Mouse (Mus musculus): ENCODE results near the gene Preb. TPM values are rescaled to one million over a fixed set of nuclear protein-coding genes. Genes with fewer than 3 reads are reported as not detected.

The Preb gene
- total and polyA plus RNA-seq, 2 experiments from 2014 or later: 49.6 to 106 TPM

DNA sequence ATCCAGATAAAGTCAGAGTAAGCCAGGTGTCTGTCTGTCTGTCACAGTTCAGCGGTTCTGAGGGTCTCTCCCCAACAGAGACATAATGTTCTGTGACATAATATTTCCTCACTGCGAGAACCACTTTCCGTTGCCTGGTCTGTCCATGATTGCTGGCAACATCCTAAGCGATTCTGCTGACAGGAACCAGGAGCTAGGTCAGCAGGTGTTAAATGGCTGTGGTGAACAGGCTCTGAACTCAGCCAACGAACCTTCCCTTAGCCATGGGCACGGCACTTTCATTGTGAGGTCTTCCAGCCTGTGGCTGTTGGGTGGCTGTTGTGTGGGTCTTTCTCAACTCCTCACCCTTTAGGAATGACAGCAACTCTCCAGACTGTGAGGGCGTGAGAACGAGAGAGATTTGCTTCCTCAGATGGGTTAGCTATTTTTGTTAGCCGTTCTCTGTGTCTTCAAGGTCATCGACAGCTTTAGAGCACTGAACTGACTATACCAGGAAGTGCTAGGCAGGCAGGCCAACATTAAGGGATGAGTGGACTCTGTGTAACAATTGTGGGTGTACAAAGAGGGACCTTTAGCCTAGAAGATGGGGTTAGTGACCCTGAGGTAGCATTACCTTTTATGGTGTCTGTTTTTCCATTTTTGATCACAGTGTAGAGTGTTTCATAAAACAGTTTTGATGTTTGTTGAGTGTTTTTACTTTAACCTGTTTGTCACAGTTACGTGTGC, 34.9 kb upstream of the Preb start:
- DNase-seq (ENCODE audit: low spot score): no peak
- Histone ChIP-seq H3K4me3 (ENCODE audit: low read length) (no peak overlapping the region), H3K4me1 (ENCODE audit: insufficient read depth, low read length) (no peaks in the 10 kb centered on the region), H3K27ac (no peak overlapping the region), H3K9ac (replicated peaks; ENCODE audit: low read length) (no peak overlapping the region), H3K4me2 (ENCODE audit: low read depth, low read length) (no peak overlapping the region), H3K36me3 (ENCODE audit: insufficient read depth, low read length) (no peaks in the 10 kb centered on the region), H3K9me3 (ENCODE audit: low read length) (no peaks in the 10 kb centered on the region), H3K27me3 (ENCODE audit: insufficient read depth, low read length) (no peaks in the 10 kb centered on the region)
- no peak for TF ChIP-seq CTCF (IDR thresholded peaks at IDR 0.05; ENCODE audit: low read depth)
- no peak for ATAC-seq
- WGBS: 75% methylated on average over 11 of the region's 11 CpGs

DNA sequence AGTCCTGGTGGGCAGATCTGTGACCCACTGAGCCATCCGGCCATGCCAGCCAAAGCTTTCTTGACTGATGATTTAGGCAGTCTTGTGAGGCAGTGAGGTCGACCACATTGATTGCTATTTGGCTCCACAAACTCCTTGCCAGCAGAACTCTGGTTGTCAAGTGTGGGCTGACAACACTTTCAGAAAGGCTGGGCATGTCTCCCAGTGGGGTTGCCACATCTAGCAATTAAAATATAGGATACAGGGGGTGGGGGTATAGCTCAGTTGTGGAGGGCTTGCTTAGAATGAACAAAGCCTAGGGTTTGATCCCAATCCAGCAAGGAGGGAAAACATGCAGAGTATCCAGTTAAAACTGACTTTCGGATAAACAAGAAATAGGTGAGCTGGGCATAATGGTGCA, 33.9 kb upstream of the Preb start:
- Histone ChIP-seq H3K36me3 (ENCODE audit: insufficient read depth, low read length) (no peaks in the 10 kb centered on the region), H3K9me3 (ENCODE audit: low read length) (no peaks in the 10 kb centered on the region), H3K4me3 (ENCODE audit: low read length) (no peak overlapping the region), H3K9ac (replicated peaks; ENCODE audit: low read length) (no peak overlapping the region), H3K27ac (no peak overlapping the region), H3K27me3 (ENCODE audit: insufficient read depth, low read length) (no peaks in the 10 kb centered on the region), H3K4me1 (ENCODE audit: insufficient read depth, low read length) (no peaks in the 10 kb centered on the region), H3K4me2 (ENCODE audit: low read depth, low read length) (no peak overlapping the region)
- 70% methylated on average over 3 of the region's 3 CpGs for WGBS
- ATAC-seq: no peak
- no peak for TF ChIP-seq CTCF (IDR thresholded peaks at IDR 0.05; ENCODE audit: low read depth)
- DNase-seq (ENCODE audit: low spot score): no peak

DNA sequence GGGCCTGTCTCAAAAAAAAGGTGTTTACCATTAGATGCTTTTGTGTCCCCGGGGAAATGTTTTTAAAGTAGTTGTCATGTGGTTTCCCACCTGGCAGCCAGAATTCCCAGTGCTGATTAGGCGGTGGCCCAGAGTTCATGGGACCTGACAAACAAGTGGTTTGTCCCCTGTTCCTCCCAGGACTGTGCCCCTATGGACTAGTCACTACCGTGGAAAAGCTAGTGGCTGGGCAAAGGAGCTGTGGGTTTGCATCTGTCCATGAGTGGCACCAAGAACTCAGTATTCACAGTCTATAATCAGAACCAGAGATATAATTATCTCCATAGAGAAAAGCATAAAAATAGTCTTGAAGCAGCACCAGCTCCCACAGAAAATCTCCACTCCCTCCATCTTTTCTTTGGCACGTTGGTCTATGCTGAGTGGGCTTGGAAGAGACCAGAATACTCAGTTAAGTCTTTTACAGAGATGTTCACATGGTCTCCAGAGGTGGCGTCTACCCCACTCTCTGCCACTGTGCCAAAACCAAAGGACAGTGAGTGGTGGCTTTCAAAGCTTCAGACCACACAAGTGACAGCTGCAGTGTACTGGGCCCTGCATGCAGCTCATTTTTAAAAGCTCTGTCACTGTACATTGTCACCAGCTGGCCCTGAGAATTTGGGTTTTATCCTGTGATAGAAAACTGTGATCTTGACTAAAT, 33.0 kb upstream of the Preb start:
- no peaks in the 10 kb centered on the region for H3K9me3 ChIP-seq (ENCODE audit: low read length)
- H3K27me3 ChIP-seq (ENCODE audit: insufficient read depth, low read length): no peaks in the 10 kb centered on the region
- WGBS: 79% methylated on average over 5 of the region's 5 CpGs
- TF ChIP-seq CTCF (IDR thresholded peaks at IDR 0.05; ENCODE audit: low read depth): no peak
- H3K4me2 ChIP-seq (ENCODE audit: low read depth, low read length): no peak overlapping the region
- no peak overlapping the region for H3K27ac ChIP-seq
- no peaks in the 10 kb centered on the region for H3K4me1 ChIP-seq (ENCODE audit: insufficient read depth, low read length)
- H3K36me3 ChIP-seq (ENCODE audit: insufficient read depth, low read length): no peaks in the 10 kb centered on the region
- H3K4me3 ChIP-seq (ENCODE audit: low read length): no peak overlapping the region
- no peak for ATAC-seq
- no peak for DNase-seq (ENCODE audit: low spot score)
- no peak overlapping the region for H3K9ac ChIP-seq (replicated peaks; ENCODE audit: low read length)

DNA sequence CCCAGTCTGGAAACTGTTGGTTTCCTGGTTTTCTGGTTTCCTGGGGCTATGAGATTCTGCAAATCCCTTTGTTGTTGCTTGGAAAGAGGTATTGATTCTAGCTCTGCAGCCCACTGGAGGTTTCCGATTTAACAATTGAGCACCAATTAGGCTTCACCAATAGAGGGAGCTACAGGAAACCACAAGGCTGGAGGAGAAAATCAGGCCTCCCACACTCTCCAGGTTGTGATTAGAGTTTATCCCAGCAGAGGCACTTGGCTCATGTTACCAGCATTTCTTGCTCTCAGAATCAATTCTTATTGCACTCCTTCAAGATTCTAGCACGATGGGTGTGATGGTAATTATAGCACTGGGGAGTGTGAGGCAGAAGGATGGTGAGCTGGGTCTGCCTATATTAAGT, 22.2 kb upstream of the Preb start:
- Histone ChIP-seq H3K4me2 (ENCODE audit: low read depth, low read length) (no peak overlapping the region), H3K9me3 (ENCODE audit: low read length) (no peaks in the 10 kb centered on the region), H3K36me3 (ENCODE audit: insufficient read depth, low read length) (no peaks in the 10 kb centered on the region), H3K9ac (replicated peaks; ENCODE audit: low read length) (no peak overlapping the region), H3K27ac (no peak overlapping the region), H3K4me3 (ENCODE audit: low read length) (no peak overlapping the region), H3K27me3 (ENCODE audit: insufficient read depth, low read length) (no peaks in the 10 kb centered on the region), H3K4me1 (ENCODE audit: insufficient read depth, low read length) (no peaks in the 10 kb centered on the region)
- peak; percentile 72 for TF ChIP-seq CTCF (IDR thresholded peaks at IDR 0.05; ENCODE audit: low read depth)
- ATAC-seq: no peak
- peak; percentile 71 for DNase-seq (ENCODE audit: low spot score)
- WGBS: 21% methylated on average over 2 of the region's 2 CpGs

DNA sequence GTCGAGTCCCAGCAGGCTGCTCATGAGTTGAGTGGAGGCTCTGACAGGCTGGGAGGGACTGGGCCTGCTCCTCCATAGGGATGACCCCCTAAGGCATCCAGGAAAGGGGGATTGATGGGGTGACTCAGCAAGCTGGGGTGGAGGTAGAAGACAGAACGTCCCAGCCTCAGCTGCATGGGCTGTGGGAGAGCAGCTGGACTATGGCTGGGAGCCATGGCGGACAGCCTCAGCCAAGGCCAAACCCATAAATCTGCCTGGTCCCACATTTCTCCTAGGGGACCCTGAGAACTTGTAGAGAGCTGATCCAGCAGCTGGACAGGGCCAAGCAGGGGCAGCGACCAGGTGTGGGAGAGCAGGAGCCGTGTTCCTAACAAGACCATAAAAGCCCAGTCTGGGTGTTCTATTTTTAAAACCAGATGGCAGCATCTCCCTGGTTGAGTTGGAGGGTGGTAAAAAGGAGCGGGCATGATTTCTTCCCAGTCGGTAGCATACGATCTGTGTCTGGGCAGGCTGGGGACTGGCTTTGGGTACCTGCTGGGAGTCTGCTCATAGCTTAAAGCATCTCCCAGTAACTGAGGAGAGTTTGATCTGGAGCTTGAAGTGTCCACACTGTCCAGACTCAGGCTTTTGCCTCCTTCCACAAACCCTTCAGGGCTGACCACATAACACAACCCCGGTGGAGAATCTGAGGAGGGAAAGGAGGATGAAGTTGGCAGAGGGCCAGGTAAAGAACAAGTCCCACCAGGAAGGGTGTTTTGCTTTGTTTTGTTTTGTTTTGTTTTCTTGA, 14.9 kb upstream of the Preb start:
- H3K27me3 ChIP-seq (ENCODE audit: insufficient read depth, low read length): no peaks in the 10 kb centered on the region
- no peak overlapping the region for H3K9ac ChIP-seq (replicated peaks; ENCODE audit: low read length)
- H3K36me3 ChIP-seq (ENCODE audit: insufficient read depth, low read length): no peaks in the 10 kb centered on the region
- no peaks in the 10 kb centered on the region for H3K9me3 ChIP-seq (ENCODE audit: low read length)
- no peaks in the 10 kb centered on the region for H3K4me1 ChIP-seq (ENCODE audit: insufficient read depth, low read length)
- DNase-seq (ENCODE audit: low spot score): peak; percentile 31
- TF ChIP-seq CTCF (IDR thresholded peaks at IDR 0.05; ENCODE audit: low read depth): no peak
- ATAC-seq: no peak
- H3K4me2 ChIP-seq (ENCODE audit: low read depth, low read length): no peak overlapping the region
- 60% methylated on average over 9 of the region's 9 CpGs for WGBS
- H3K4me3 ChIP-seq (ENCODE audit: low read length): no peak overlapping the region
- H3K27ac ChIP-seq: no peak overlapping the region

DNA sequence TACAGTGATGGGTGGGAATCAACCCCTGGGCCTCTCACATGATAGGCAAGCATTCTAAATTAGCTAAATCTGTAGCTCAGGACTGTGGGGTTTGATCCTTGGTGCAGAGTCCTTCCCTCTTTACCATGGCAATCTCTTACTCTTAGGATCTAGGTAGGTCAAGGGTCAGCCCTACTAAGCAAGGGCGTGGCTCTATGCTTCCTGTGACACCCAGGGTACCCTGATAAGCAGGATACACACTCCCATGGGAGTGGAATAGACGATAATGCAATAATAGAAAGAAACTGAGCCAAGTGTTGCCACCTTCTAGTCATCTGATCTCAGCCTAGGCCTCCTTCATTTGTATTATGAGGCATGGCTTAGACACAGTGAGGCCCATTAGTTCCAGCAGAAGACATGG, 9.3 kb upstream of the Preb start:
- 75% methylated on average over 2 of the region's 2 CpGs for WGBS
- Histone ChIP-seq H3K4me1 (ENCODE audit: insufficient read depth, low read length) (no peaks in the 10 kb centered on the region), H3K4me2 (ENCODE audit: low read depth, low read length) (no peak overlapping the region), H3K27me3 (ENCODE audit: insufficient read depth, low read length) (no peaks in the 10 kb centered on the region), H3K9ac (replicated peaks; ENCODE audit: low read length) (no peak overlapping the region), H3K27ac (no peak overlapping the region), H3K4me3 (ENCODE audit: low read length) (no peak overlapping the region), H3K9me3 (ENCODE audit: low read length) (no peaks in the 10 kb centered on the region), H3K36me3 (ENCODE audit: insufficient read depth, low read length) (no peaks in the 10 kb centered on the region)
- TF ChIP-seq CTCF (IDR thresholded peaks at IDR 0.05; ENCODE audit: low read depth): no peak
- no peak for DNase-seq (ENCODE audit: low spot score)
- ATAC-seq: no peak
